Mouse (Mus musculus): ENCODE results near the gene Abcc4. TPM values are rescaled to one million over a fixed set of nuclear protein-coding genes. Genes with fewer than 3 reads are reported as not detected.

Abcc4 gene
- polyA plus RNA-seq, 1 experiment from 2014 or later = 2.8 TPM

- peaks cover 4% of the 10 kb centered on the region; the same call in 1 of the 2 replicates for H3K9me3 ChIP-seq
- H3K4me1 ChIP-seq (replicated peaks) = peaks cover 14% of the 10 kb centered on the region
- H3K27ac ChIP-seq = no peak overlapping the region
- H3K27me3 ChIP-seq (ENCODE audit: insufficient read depth, poor library complexity, severe bottlenecking) = peaks cover 4% of the 10 kb centered on the region; the same call in 1 of the 2 replicates
- H3K36me3 ChIP-seq = peaks cover 11% of the 10 kb centered on the region
- H3K4me3 ChIP-seq = no peak overlapping the region
- DNase-seq (ENCODE audit: low spot score) = no peak
- 85% methylated on average over 11 of the region's 11 CpGs for WGBS
Measured at GRCm38 (mm10) chr14:118486349-118486748, 219.7 kb downstream of the Abcc4 start.

GRCm38 (mm10) chr14:118485646-118486045, 220.4 kb downstream of the Abcc4 start:
- H3K36me3 ChIP-seq = peaks cover 11% of the 10 kb centered on the region
- peaks cover 4% of the 10 kb centered on the region; the same call in 1 of the 2 replicates for H3K27me3 ChIP-seq (ENCODE audit: insufficient read depth, poor library complexity, severe bottlenecking)
- peaks cover 7% of the 10 kb centered on the region for H3K4me1 ChIP-seq (replicated peaks)
- H3K27ac ChIP-seq = no peak overlapping the region
- DNase-seq (ENCODE audit: low spot score) = no peak
- H3K4me3 ChIP-seq = no peak overlapping the region
- WGBS = 94% methylated on average over 6 of the region's 6 CpGs
- peaks cover 4% of the 10 kb centered on the region; the same call in 1 of the 2 replicates for H3K9me3 ChIP-seq

GRCm38 (mm10) chr14:118482320-118482719, 223.7 kb downstream of the Abcc4 start:
- Histone ChIP-seq H3K4me3 (no peak overlapping the region), H3K36me3 (peaks cover 11% of the 10 kb centered on the region), H3K4me1 (replicated peaks) (no peaks in the 10 kb centered on the region), H3K27me3 (ENCODE audit: insufficient read depth, poor library complexity, severe bottlenecking) (no peaks in the 10 kb centered on the region), H3K9me3 (peaks cover 4% of the 10 kb centered on the region; the same call in 1 of the 2 replicates), H3K27ac (no peak overlapping the region)
- DNase-seq (ENCODE audit: low spot score) = no peak
- 88% methylated on average over 5 of the region's 5 CpGs for WGBS

- Histone ChIP-seq H3K4me3 (no peak overlapping the region), H3K27ac (no peak overlapping the region), H3K9me3 (peaks cover 4% of the 10 kb centered on the region; the same call in 1 of the 2 replicates), H3K27me3 (ENCODE audit: insufficient read depth, poor library complexity, severe bottlenecking) (no peaks in the 10 kb centered on the region), H3K36me3 (peaks cover 11% of the 10 kb centered on the region), H3K4me1 (replicated peaks) (no peaks in the 10 kb centered on the region)
- WGBS = 80% methylated on average over 5 of the region's 5 CpGs
- no peak for DNase-seq (ENCODE audit: low spot score)
Measured at GRCm38 (mm10) chr14:118481779-118482178, 224.2 kb downstream of the Abcc4 start.

GRCm38 (mm10) chr14:118476329-118476728, 229.7 kb downstream of the Abcc4 start:
- Histone ChIP-seq H3K9me3 (peaks cover 2% of the 10 kb centered on the region; the same call in 1 of the 2 replicates), H3K4me3 (no peak overlapping the region), H3K4me1 (replicated peaks) (peaks cover 26% of the 10 kb centered on the region), H3K27me3 (ENCODE audit: insufficient read depth, poor library complexity, severe bottlenecking) (peaks cover 39% of the 10 kb centered on the region), H3K36me3 (no peaks in the 10 kb centered on the region), H3K27ac (no peak overlapping the region)
- no peak for DNase-seq (ENCODE audit: low spot score)
- 88% methylated on average over 3 of the region's 3 CpGs for WGBS

- peaks cover 26% of the 10 kb centered on the region for H3K4me1 ChIP-seq (replicated peaks)
- H3K9me3 ChIP-seq = peaks cover 4% of the 10 kb centered on the region; the same call in 1 of the 2 replicates
- peak overlapping the region; percentile 64 for H3K4me3 ChIP-seq
- WGBS = 41% methylated on average over 7 of the region's 7 CpGs
- H3K36me3 ChIP-seq = no peaks in the 10 kb centered on the region
- H3K27me3 ChIP-seq (ENCODE audit: insufficient read depth, poor library complexity, severe bottlenecking) = peaks cover 46% of the 10 kb centered on the region
- DNase-seq (ENCODE audit: low spot score) = no peak
- peak overlapping the region; percentile 35; the same call in 1 of the 2 replicates for H3K27ac ChIP-seq
Measured at GRCm38 (mm10) chr14:118475100-118475454, 230.9 kb downstream of the Abcc4 start.

- H3K36me3 ChIP-seq = no peaks in the 10 kb centered on the region
- H3K4me3 ChIP-seq = peak overlapping the region; percentile 64
- 14% methylated on average over 26 of the region's 26 CpGs for WGBS
- H3K27ac ChIP-seq = peak overlapping the region; percentile 84
- peaks cover 47% of the 10 kb centered on the region for H3K27me3 ChIP-seq (ENCODE audit: insufficient read depth, poor library complexity, severe bottlenecking)
- H3K4me1 ChIP-seq (replicated peaks) = peaks cover 26% of the 10 kb centered on the region
- peaks cover 4% of the 10 kb centered on the region; the same call in 1 of the 2 replicates for H3K9me3 ChIP-seq
- no peak for DNase-seq (ENCODE audit: low spot score)
Measured at GRCm38 (mm10) chr14:118474226-118475099, 231.6 kb downstream of the Abcc4 start.

GRCm38 (mm10) chr14:118473831-118474193, 232.2 kb downstream of the Abcc4 start:
- Histone ChIP-seq H3K27ac (peak overlapping the region; percentile 84), H3K9me3 (peaks cover 4% of the 10 kb centered on the region; the same call in 1 of the 2 replicates), H3K4me3 (peak overlapping the region; percentile 64), H3K4me1 (replicated peaks) (peaks cover 26% of the 10 kb centered on the region), H3K27me3 (ENCODE audit: insufficient read depth, poor library complexity, severe bottlenecking) (peaks cover 47% of the 10 kb centered on the region), H3K36me3 (no peaks in the 10 kb centered on the region)
- peak; percentile 77 for DNase-seq (ENCODE audit: low spot score)
- WGBS = under 1% methylated on average over 37 of the region's 37 CpGs

- peaks cover 4% of the 10 kb centered on the region; the same call in 1 of the 2 replicates for H3K9me3 ChIP-seq
- H3K36me3 ChIP-seq = no peaks in the 10 kb centered on the region
- peak; percentile 30 for DNase-seq (ENCODE audit: low spot score)
- peak overlapping the region; percentile 84 for H3K27ac ChIP-seq
- peaks cover 26% of the 10 kb centered on the region for H3K4me1 ChIP-seq (replicated peaks)
- H3K4me3 ChIP-seq = peak overlapping the region; percentile 64
- WGBS = 9% methylated on average over 20 of the region's 20 CpGs
- H3K27me3 ChIP-seq (ENCODE audit: insufficient read depth, poor library complexity, severe bottlenecking) = peaks cover 47% of the 10 kb centered on the region
Measured at GRCm38 (mm10) chr14:118473188-118473830, 232.7 kb downstream of the Abcc4 start.

GRCm38 (mm10) chr14:118465331-118465730, 240.7 kb downstream of the Abcc4 start:
- H3K4me3 ChIP-seq = no peak overlapping the region
- no peak overlapping the region for H3K27ac ChIP-seq
- 0 out of 2 replicates have a peak, but pooled peaks cover 5% of the 10 kb centered on the region for H3K4me1 ChIP-seq (replicated peaks)
- H3K27me3 ChIP-seq (ENCODE audit: insufficient read depth, poor library complexity, severe bottlenecking) = peaks cover 4% of the 10 kb centered on the region
- no peak for DNase-seq (ENCODE audit: low spot score)
- no peaks in the 10 kb centered on the region for H3K36me3 ChIP-seq
- H3K9me3 ChIP-seq = no peaks in the 10 kb centered on the region
- WGBS = 84% methylated on average over 2 of the region's 2 CpGs

GRCm38 (mm10) chr14:118464401-118464800, 241.6 kb downstream of the Abcc4 start:
- Histone ChIP-seq H3K27ac (no peak overlapping the region), H3K4me1 (replicated peaks) (0 out of 2 replicates have a peak, but pooled peaks cover 5% of the 10 kb centered on the region), H3K9me3 (no peaks in the 10 kb centered on the region), H3K4me3 (no peak overlapping the region), H3K36me3 (no peaks in the 10 kb centered on the region), H3K27me3 (ENCODE audit: insufficient read depth, poor library complexity, severe bottlenecking) (no peaks in the 10 kb centered on the region)
- DNase-seq (ENCODE audit: low spot score) = no peak
- 90% methylated on average over 3 of the region's 3 CpGs for WGBS

- WGBS = 75% methylated on average over 4 of the region's 4 CpGs
- Histone ChIP-seq H3K4me1 (replicated peaks) (no peaks in the 10 kb centered on the region), H3K9me3 (no peaks in the 10 kb centered on the region)
Measured at GRCm38 (mm10) chr14:118452572-118452971, 253.4 kb downstream of the Abcc4 start.

GRCm38 (mm10) chr14:118440155-118440554, 265.9 kb downstream of the Abcc4 start:
- H3K27me3 ChIP-seq (ENCODE audit: insufficient read depth, poor library complexity, severe bottlenecking) = peaks cover 77% of the 10 kb centered on the region
- H3K36me3 ChIP-seq = no peaks in the 10 kb centered on the region
- H3K27ac ChIP-seq = no peak overlapping the region
- DNase-seq (ENCODE audit: low spot score) = no peak
- H3K4me3 ChIP-seq = no peak overlapping the region
- H3K4me1 ChIP-seq (replicated peaks) = peaks cover 30% of the 10 kb centered on the region
- 82% methylated on average over 8 of the region's 8 CpGs for WGBS
- H3K9me3 ChIP-seq = no peaks in the 10 kb centered on the region

More at GRCm38 (mm10) chr14:118452572-118452971, 253.4 kb downstream of the Abcc4 start:
- Histone ChIP-seq H3K4me3 (no peak overlapping the region), H3K27ac (no peak overlapping the region), H3K36me3 (no peaks in the 10 kb centered on the region), H3K27me3 (ENCODE audit: insufficient read depth, poor library complexity, severe bottlenecking) (no peaks in the 10 kb centered on the region)
- no peak for DNase-seq (ENCODE audit: low spot score)

Data from hindbrain, embryonic 10.5 days (tissue).